Mouse (Mus musculus): ENCODE measurements at regions not wholly inside any gene's neighbourhood (a gene's known extent, or its start where the extent isn't known, plus 50 kb on each side); places are given as distances from the start of the nearest gene placed in this dataset.
"Not testable (repeated sequence)": the region's sequence is repeated elsewhere in the genome, so short reads cannot be mapped to it uniquely, and the experiment has no call there.

- H3K9me3 ChIP-seq (ENCODE audit: control insufficient read depth, insufficient read depth, low read depth, low read length), result no peaks in the 10 kb centered on the region
- in situ Hi-C loops (cut with MboI; ENCODE audit: low sequenced_read_pairs in 2 of 2, unreplicated experiment in 2 of 2), result no loop called here
- no peak overlapping the region for H3K27ac ChIP-seq (ENCODE audit: insufficient read depth, low read depth, low read length, poor library complexity, severe bottlenecking)
- H3K4me3 ChIP-seq (ENCODE audit: insufficient read depth in 1 of 2, low read depth in 1 of 2, low read length in 2 of 2, poor library complexity in 1 of 2, severe bottlenecking in 1 of 2), result no peak overlapping the region
- H3K36me3 ChIP-seq (ENCODE audit: control insufficient read depth, insufficient read depth, low read length, poor library complexity, severe bottlenecking), result no peaks in the 10 kb centered on the region
- DNase-seq (ENCODE audit: low read depth, low spot score), result no peak
- TF ChIP-seq CHD2 (IDR thresholded peaks at IDR 0.05; ENCODE audit: low read depth, low read length), result no peak
- no peak for TF ChIP-seq ZNF384 (IDR thresholded peaks at IDR 0.05; ENCODE audit: low read depth, low read length)
- no peak for TF ChIP-seq HCFC1 (IDR thresholded peaks at IDR 0.05; ENCODE audit: borderline replicate concordance, insufficient read depth, low read length)
- TF ChIP-seq MAFK (IDR thresholded peaks at IDR 0.05; ENCODE audit: insufficient read depth, low read depth, low read length), result no peak
- no peak for TF ChIP-seq ZC3H11A (IDR thresholded peaks at IDR 0.05; ENCODE audit: borderline replicate concordance, low read depth, low read length)
- no peaks in the 10 kb centered on the region for H3K4me1 ChIP-seq (ENCODE audit: control insufficient read depth in 2 of 2, insufficient read depth in 2 of 2, low read length in 2 of 2, poor library complexity in 1 of 2)
- H3K9ac ChIP-seq (ENCODE audit: insufficient read depth, low read depth, low read length, poor library complexity, severe bottlenecking), result no peak overlapping the region
Measured at GRCm38 (mm10) chr3:31508471-31508870, 198.3 kb upstream of the Slc7a14 start.

- no peak for DNase-seq (ENCODE audit: low read depth, low spot score)
- H3K36me3 ChIP-seq (ENCODE audit: control insufficient read depth, insufficient read depth, low read length, poor library complexity, severe bottlenecking), result no peaks in the 10 kb centered on the region
- no peak overlapping the region for H3K27ac ChIP-seq (ENCODE audit: insufficient read depth, low read depth, low read length, poor library complexity, severe bottlenecking)
- TF ChIP-seq ZNF384 (IDR thresholded peaks at IDR 0.05; ENCODE audit: low read depth, low read length), result no peak
- no peak for TF ChIP-seq MAFK (IDR thresholded peaks at IDR 0.05; ENCODE audit: insufficient read depth, low read depth, low read length)
- no peak overlapping the region for H3K4me3 ChIP-seq (ENCODE audit: insufficient read depth in 1 of 2, low read depth in 1 of 2, low read length in 2 of 2, poor library complexity in 1 of 2, severe bottlenecking in 1 of 2)
- H3K9me3 ChIP-seq (ENCODE audit: control insufficient read depth, insufficient read depth, low read depth, low read length), result no peaks in the 10 kb centered on the region
- no peaks in the 10 kb centered on the region for H3K4me1 ChIP-seq (ENCODE audit: control insufficient read depth in 2 of 2, insufficient read depth in 2 of 2, low read length in 2 of 2, poor library complexity in 1 of 2)
- H3K9ac ChIP-seq (ENCODE audit: insufficient read depth, low read depth, low read length, poor library complexity, severe bottlenecking), result no peak overlapping the region
- in situ Hi-C loops (cut with MboI; ENCODE audit: low sequenced_read_pairs in 2 of 2, unreplicated experiment in 2 of 2), result no loop called here
Measured at GRCm38 (mm10) chr3:31499201-31499968, 189.2 kb upstream of the Slc7a14 start.

GRCm38 (mm10) chr3:31495287-31495686 lies 185.1 kb upstream of the Slc7a14 start:
- H3K27ac ChIP-seq (ENCODE audit: insufficient read depth, low read depth, low read length, poor library complexity, severe bottlenecking), result no peak overlapping the region
- DNase-seq (ENCODE audit: low read depth, low spot score), result no peak
- no peak for TF ChIP-seq CHD2 (IDR thresholded peaks at IDR 0.05; ENCODE audit: low read depth, low read length)
- no peak for TF ChIP-seq HCFC1 (IDR thresholded peaks at IDR 0.05; ENCODE audit: borderline replicate concordance, insufficient read depth, low read length)
- TF ChIP-seq ZNF384 (IDR thresholded peaks at IDR 0.05; ENCODE audit: low read depth, low read length), result no peak
- TF ChIP-seq ZC3H11A (IDR thresholded peaks at IDR 0.05; ENCODE audit: borderline replicate concordance, low read depth, low read length), result no peak
- no peak for TF ChIP-seq MAFK (IDR thresholded peaks at IDR 0.05; ENCODE audit: insufficient read depth, low read depth, low read length)

GRCm38 (mm10) chr3:31494706-31495105 lies 184.5 kb upstream of the Slc7a14 start:
- TF ChIP-seq CHD2 (IDR thresholded peaks at IDR 0.05; ENCODE audit: low read depth, low read length), result no peak
- no peak for TF ChIP-seq MAFK (IDR thresholded peaks at IDR 0.05; ENCODE audit: insufficient read depth, low read depth, low read length)
- no peak for TF ChIP-seq ZNF384 (IDR thresholded peaks at IDR 0.05; ENCODE audit: low read depth, low read length)
- no peak for TF ChIP-seq HCFC1 (IDR thresholded peaks at IDR 0.05; ENCODE audit: borderline replicate concordance, insufficient read depth, low read length)
- no peak for TF ChIP-seq ZC3H11A (IDR thresholded peaks at IDR 0.05; ENCODE audit: borderline replicate concordance, low read depth, low read length)
- no peaks in the 10 kb centered on the region for H3K36me3 ChIP-seq (ENCODE audit: control insufficient read depth, insufficient read depth, low read length, poor library complexity, severe bottlenecking)
- H3K27ac ChIP-seq (ENCODE audit: insufficient read depth, low read depth, low read length, poor library complexity, severe bottlenecking), result no peak overlapping the region
- no peak overlapping the region for H3K4me3 ChIP-seq (ENCODE audit: insufficient read depth in 1 of 2, low read depth in 1 of 2, low read length in 2 of 2, poor library complexity in 1 of 2, severe bottlenecking in 1 of 2)
- DNase-seq (ENCODE audit: low read depth, low spot score), result no peak
- H3K9me3 ChIP-seq (ENCODE audit: control insufficient read depth, insufficient read depth, low read depth, low read length), result no peaks in the 10 kb centered on the region
- H3K9ac ChIP-seq (ENCODE audit: insufficient read depth, low read depth, low read length, poor library complexity, severe bottlenecking), result no peak overlapping the region
- in situ Hi-C loops (cut with MboI; ENCODE audit: low sequenced_read_pairs in 2 of 2, unreplicated experiment in 2 of 2), result no loop called here
- no peaks in the 10 kb centered on the region for H3K4me1 ChIP-seq (ENCODE audit: control insufficient read depth in 2 of 2, insufficient read depth in 2 of 2, low read length in 2 of 2, poor library complexity in 1 of 2)

More at GRCm38 (mm10) chr3:31495287-31495686, 185.1 kb upstream of the Slc7a14 start:
- Histone ChIP-seq H3K4me3 (ENCODE audit: insufficient read depth in 1 of 2, low read depth in 1 of 2, low read length in 2 of 2, poor library complexity in 1 of 2, severe bottlenecking in 1 of 2) (no peak overlapping the region), H3K9me3 (ENCODE audit: control insufficient read depth, insufficient read depth, low read depth, low read length) (no peaks in the 10 kb centered on the region), H3K36me3 (ENCODE audit: control insufficient read depth, insufficient read depth, low read length, poor library complexity, severe bottlenecking) (no peaks in the 10 kb centered on the region), H3K4me1 (ENCODE audit: control insufficient read depth in 2 of 2, insufficient read depth in 2 of 2, low read length in 2 of 2, poor library complexity in 1 of 2) (no peaks in the 10 kb centered on the region), H3K9ac (ENCODE audit: insufficient read depth, low read depth, low read length, poor library complexity, severe bottlenecking) (no peak overlapping the region)
- in situ Hi-C loops (cut with MboI; ENCODE audit: low sequenced_read_pairs in 2 of 2, unreplicated experiment in 2 of 2), result no loop called here

GRCm38 (mm10) chr3:31491736-31492135 lies 181.6 kb upstream of the Slc7a14 start:
- in situ Hi-C loops (cut with MboI; ENCODE audit: low sequenced_read_pairs in 2 of 2, unreplicated experiment in 2 of 2); H3K36me3 ChIP-seq (ENCODE audit: control insufficient read depth, insufficient read depth, low read length, poor library complexity, severe bottlenecking); H3K4me3 ChIP-seq (ENCODE audit: insufficient read depth in 1 of 2, low read depth in 1 of 2, low read length in 2 of 2, poor library complexity in 1 of 2, severe bottlenecking in 1 of 2); H3K9me3 ChIP-seq (ENCODE audit: control insufficient read depth, insufficient read depth, low read depth, low read length); H3K4me1 ChIP-seq (ENCODE audit: control insufficient read depth in 2 of 2, insufficient read depth in 2 of 2, low read length in 2 of 2, poor library complexity in 1 of 2); H3K9ac ChIP-seq (ENCODE audit: insufficient read depth, low read depth, low read length, poor library complexity, severe bottlenecking); H3K27ac ChIP-seq (ENCODE audit: insufficient read depth, low read depth, low read length, poor library complexity, severe bottlenecking); DNase-seq (ENCODE audit: low read depth, low spot score): not testable (repeated sequence)

Data from ES-E14 (cell line).